Mouse (Mus musculus) brain, embryonic 14.5 days (tissue): Measurements from ENCODE around the gene St8sia2.

Experiments
- CTCF ChIP-seq: fragments of 200-500 bp; IDR thresholded peaks from 2 replicates; pipeline ENCODE4 v1.5.1; 2012; ENCODE audit warnings: inconsistent platforms, mild to moderate bottlenecking, moderate library complexity, borderline replicate concordance; ENCODE audit not compliant: insufficient read depth, insufficient read length; ENCODE audit errors: extremely low read depth
- POLR2A ChIP-seq: fragments of 200-500 bp; IDR thresholded peaks from 2 replicates; pipeline ENCODE4 v1.6.1; 2012; ENCODE audit warnings: mild to moderate bottlenecking, inconsistent platforms, borderline replicate concordance; ENCODE audit not compliant: poor library complexity, insufficient read depth, insufficient read length, severe bottlenecking; ENCODE audit errors: extremely low read depth

- no peak for TF ChIP-seq CTCF
- TF ChIP-seq POLR2A: no peak
Measured at GRCm38 (mm10) chr7:73890466-73890865, 123.0 kb downstream of the St8sia2 start.
